Mouse (Mus musculus) spleen, postnatal 4 days (tissue): Measurements from ENCODE around the gene Gjc2.

ENCODE experiments used
- DNase-seq, 2 experiments: peaks; one replicate each; pipeline ENCODE4 v3.0.0; 2022; ENCODE audit warnings: low spot score in 2 of 2

Gjc2 gene

GRCm38 (mm10) chr11:59161398-59161797, 21.6 kb downstream of the Gjc2 start:
- no peak for DNase-seq

DNA sequence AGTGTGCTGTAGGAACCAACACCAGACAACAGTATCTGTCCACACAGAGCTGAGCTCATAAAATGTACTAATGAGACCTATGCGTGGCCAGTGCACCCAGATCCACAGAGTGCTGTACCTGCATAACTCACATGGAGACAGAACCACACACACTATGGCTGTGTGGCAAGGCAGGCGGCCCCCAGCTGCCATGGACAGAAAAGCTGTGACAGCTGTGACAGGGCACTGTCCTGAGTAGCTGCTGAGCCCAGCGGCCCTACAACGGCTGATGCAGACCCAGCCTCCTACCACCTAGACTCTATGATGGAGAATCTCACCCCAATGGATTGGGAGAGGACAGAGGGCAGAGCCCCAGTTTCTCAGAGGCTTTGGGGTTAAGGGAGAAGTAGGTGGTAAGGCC, 23.5 kb downstream of the Gjc2 start:
- no peak for DNase-seq

- no peak for DNase-seq
Observed at GRCm38 (mm10) chr11:59159099-59159498, 23.9 kb downstream of the Gjc2 start.

DNA sequence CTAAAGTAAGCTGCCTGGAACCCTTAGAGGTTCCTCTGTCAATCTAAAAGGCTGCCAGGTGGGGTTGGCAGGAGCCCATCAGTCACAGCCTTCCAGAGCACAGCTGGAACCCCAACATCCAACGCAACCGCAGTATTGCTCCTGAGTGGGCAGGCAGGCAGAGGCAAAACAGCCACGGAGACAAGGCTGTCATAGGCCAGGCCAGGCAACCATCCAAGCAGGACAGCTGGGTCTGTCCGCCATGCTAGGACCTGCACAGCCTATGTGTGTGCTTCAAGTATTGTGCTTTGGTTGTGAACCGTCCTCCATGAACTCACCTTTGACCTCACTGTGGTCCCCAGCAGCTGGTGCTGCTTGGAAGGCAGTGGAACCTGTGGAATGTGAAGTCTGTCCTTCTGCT, 27.1 kb downstream of the Gjc2 start:
- no peak for DNase-seq

GRCm38 (mm10) chr11:59154220-59154619, 28.8 kb downstream of the Gjc2 start:
- DNase-seq: no peak

GRCm38 (mm10) chr11:59151729-59152128, 31.3 kb downstream of the Gjc2 start:
- DNase-seq: no peak

- no peak for DNase-seq
Observed at GRCm38 (mm10) chr11:59149302-59149701, 33.7 kb downstream of the Gjc2 start.

GRCm38 (mm10) chr11:59142962-59143361, 40.1 kb downstream of the Gjc2 start:
- no peak for DNase-seq

- no peak for DNase-seq
Observed at GRCm38 (mm10) chr11:59141772-59142370, 41.1 kb downstream of the Gjc2 start.

GRCm38 (mm10) chr11:59138537-59139486, 44.2 kb downstream of the Gjc2 start:
- no peak for DNase-seq

DNA sequence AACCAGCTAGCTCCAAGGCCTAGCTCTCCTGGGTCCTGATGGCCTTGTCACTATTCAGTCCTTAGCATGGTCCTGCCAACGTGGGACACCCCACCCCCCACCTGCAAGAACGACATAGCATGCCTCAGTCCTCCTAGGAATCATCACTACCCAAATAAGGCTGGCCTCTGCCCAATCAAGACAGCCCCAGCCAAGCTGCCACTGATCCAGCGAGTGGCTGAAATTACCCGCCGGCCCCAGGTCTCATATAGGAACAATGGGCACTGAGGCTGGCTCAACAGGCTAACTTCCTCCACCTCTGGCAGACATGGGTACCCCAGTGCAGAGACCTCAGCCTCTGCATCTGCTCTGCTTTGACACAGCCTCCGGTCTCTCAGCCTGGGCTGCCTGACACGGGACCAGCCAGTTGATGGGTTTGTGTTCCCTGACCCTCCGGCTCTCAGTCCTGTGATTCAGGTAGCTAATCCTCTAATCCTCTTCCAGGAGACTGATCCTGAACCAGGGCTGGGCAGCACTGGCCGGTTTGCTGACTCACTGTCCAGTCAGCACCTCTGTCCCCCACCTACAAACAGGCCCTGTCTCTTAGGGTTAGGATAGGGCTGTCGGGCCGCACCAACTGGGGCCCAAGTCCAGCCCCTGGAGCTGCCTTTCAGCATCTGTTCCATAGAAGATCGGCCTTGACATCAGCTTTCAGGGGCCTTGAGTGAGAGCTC, 45.9 kb downstream of the Gjc2 start:
- DNase-seq: no peak

DNA sequence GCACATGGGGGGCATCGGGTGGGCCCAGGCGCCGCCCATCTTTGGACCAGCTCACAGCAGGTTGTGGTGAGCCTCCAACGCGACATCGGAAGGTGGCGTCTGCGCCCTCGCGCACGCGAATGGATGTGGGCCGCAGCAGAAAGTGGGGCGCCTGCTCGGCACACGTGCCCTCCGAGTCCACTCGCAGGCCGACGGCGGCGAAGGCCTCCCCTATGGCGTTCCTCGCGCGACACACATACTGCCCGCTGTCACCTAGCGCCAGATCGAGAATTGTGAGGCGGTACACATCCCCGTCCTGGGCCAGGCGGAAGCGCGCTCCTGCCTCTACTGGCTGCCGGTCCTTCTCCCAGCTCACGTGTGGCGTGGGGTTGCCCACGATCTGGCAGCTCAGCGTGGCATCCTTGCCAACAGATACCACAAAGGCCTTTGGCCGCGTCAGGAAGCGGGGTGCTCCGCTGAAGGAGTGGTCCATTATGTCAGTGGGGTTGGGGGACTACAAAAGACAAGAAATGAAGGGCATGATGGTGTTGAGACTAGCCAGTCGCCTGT, 47.0 kb downstream of the Gjc2 start, which contains the start of gene Obscn:
Gene Obscn (minus strand): TSS at position 499 of the 549 bp plus-strand sequence.
- DNase-seq: no peak

DNA sequence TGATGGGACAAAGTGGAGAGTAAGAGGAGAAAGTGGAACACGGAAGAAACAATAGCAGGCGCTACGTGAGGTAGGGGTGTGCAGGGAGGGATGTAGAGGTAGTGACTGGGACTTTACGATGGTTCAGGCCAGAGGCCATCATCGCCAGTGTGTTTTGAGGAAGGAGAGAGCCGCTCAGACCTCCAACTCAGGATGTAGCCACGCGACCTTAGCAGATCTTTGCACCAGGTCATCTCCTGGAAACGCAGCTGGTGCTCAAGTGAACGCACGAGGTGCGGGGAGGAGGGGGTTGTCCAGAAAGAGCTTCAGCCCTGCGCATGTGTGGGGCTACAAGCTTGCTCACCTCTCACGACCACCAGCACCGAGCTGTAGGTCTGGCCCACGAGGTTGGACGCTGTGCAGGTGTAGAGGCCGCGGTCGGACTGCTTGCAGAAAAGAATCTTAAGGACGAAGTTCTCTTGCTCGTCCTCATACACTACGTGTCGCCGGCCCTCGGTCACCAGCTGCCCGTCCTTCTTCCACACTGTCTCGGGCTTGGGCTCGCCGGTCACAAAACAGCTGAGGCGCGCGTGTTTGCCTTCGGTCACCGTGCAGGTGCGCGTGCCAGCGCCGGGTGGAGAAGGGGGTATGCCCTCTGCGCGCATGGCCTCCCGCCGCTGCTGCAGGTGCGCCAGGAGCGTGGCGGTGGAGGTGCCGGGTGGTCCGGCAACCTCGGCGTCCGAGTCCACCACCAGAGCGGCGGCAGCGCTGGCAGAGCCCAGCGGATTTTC, 47.8 kb downstream of the Gjc2 start:
- DNase-seq: no peak

- DNase-seq: peak in 1 of 2 experiments; percentile 66
Observed at GRCm38 (mm10) chr11:59134373-59134997, 48.5 kb downstream of the Gjc2 start.

GRCm38 (mm10) chr11:59132065-59132464, 50.9 kb downstream of the Gjc2 start:
- DNase-seq: no peak

- DNase-seq: no peak
Observed at GRCm38 (mm10) chr11:59131348-59131919, 51.6 kb downstream of the Gjc2 start.

- DNase-seq: no peak
Observed at GRCm38 (mm10) chr11:59130782-59131181, 52.2 kb downstream of the Gjc2 start.
